Mouse (Mus musculus): ENCODE results near the gene Msi2. TPM values are rescaled to one million over a fixed set of nuclear protein-coding genes. Genes with fewer than 3 reads are reported as not detected.

Gene Msi2
- polyA plus RNA-seq (2016; fragmentation: Nextera tagmentation; extraction: Ambion mirVana), result 27.3 and 29.9 TPM in 2 replicates

DNA sequence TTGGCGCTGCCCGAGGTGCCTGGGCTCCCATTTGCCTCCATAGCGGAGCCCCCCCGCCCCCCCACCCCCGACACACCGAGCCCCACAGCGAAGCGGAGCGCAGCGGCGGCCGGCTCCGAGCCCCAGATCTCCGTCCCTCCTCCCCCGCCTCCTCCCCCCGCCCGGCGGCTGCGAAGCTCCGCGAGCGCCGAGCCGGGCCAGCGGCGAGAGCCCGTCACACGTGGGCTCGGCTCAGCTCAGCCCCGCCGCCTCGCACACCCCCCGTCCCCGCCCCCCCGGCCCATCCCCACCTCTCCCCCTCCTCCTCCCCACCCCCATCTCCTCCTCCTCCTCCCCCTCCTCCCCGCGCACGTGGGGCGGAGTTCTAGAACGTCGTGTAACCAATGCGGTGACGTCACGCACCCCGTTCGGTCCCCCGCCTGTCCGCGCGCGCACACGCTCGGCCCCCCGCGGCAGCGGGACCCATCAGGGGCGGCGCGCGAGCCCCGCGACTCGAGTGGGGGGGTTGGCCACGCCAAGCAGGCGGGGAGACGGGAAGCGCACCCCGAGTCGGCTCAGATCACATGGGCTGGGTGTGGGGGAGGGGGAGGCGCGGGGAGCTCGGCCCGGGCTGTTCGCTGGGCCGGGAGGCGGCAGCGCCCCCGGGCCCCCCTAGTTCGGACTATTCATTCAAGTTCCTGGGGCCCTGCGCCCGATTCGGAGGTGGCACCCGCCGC lies at the start of gene Msi2:
TSS of gene Msi2 (minus strand) at position 464 of the 716 bp plus-strand sequence.
- H3K36me3 ChIP-seq, result peaks cover 26% of the 10 kb centered on the region
- WGBS, result 2% methylated on average over 64 of the region's 84 CpGs
- peaks cover 68% of the 10 kb centered on the region for H3K4me1 ChIP-seq (replicated peaks)
- H3K4me3 ChIP-seq, result peak within 1 kb of the TSS; percentile 97
- peak within 1 kb of the TSS; percentile 100 for H3K27ac ChIP-seq
- H3K9me3 ChIP-seq, result no peaks in the 10 kb centered on the region
- no peaks in the 10 kb centered on the region; the same call in 1 of the 2 replicates for H3K27me3 ChIP-seq (ENCODE audit: insufficient read depth, poor library complexity, severe bottlenecking)
- peak; percentile 93 for DNase-seq (ENCODE audit: low spot score)

DNA sequence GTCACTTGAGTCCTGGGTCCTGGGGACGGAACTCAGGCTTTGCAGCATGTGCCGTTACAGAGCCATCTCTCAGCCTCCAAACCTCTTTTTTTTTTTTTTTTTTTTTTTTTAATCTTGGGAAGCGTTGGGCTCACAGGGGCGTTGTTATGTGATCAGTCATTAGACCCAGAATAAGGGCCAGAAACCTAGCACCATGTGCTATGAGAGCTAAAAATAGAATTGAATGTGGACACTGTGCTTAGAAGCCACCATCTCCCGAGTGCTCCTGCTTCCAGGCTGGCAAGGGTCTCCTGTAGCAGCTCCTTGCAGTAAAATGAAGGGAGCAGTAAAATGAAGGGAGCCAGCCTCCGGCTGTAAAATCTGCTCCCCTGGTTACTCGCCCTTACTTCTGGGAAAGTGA lies 47.3 kb upstream of the Msi2 start:
- Histone ChIP-seq H3K4me1 (replicated peaks) (peaks cover 21% of the 10 kb centered on the region), H3K27me3 (ENCODE audit: insufficient read depth, poor library complexity, severe bottlenecking) (no peaks in the 10 kb centered on the region), H3K27ac (peak overlapping the region; percentile 59), H3K4me3 (no peak overlapping the region), H3K36me3 (no peaks in the 10 kb centered on the region), H3K9me3 (no peaks in the 10 kb centered on the region)
- no peak for DNase-seq (ENCODE audit: low spot score)
- 71% methylated on average over 7 of the region's 7 CpGs for WGBS

DNA sequence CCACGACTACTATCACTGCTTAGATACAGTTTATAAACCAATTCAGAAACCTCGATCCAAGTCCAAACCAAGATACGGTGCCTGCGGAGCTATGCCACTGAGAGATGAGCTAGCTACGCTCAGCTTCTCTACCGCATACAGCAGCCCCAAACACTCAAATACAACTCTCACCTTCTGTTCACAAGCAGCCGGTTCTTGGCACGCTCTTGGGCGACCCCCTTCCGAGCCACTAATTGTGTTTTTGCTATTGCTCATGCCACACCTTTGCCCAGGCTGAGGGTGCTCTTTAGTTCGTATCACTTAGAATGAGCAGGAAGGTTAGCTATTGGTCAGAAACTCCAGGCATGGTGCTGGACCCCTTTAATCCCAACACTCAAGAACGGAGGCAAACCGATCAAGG lies 45.1 kb upstream of the Msi2 start:
- Histone ChIP-seq H3K9me3 (no peaks in the 10 kb centered on the region), H3K36me3 (no peaks in the 10 kb centered on the region), H3K4me3 (no peak overlapping the region), H3K27ac (0 out of 2 replicates have a peak overlapping the region, but pooled peaks have one; percentile 10), H3K4me1 (replicated peaks) (peaks cover 27% of the 10 kb centered on the region), H3K27me3 (ENCODE audit: insufficient read depth, poor library complexity, severe bottlenecking) (no peaks in the 10 kb centered on the region)
- no peak for DNase-seq (ENCODE audit: low spot score)
- WGBS, result 92% methylated on average over 13 of the region's 13 CpGs

DNA sequence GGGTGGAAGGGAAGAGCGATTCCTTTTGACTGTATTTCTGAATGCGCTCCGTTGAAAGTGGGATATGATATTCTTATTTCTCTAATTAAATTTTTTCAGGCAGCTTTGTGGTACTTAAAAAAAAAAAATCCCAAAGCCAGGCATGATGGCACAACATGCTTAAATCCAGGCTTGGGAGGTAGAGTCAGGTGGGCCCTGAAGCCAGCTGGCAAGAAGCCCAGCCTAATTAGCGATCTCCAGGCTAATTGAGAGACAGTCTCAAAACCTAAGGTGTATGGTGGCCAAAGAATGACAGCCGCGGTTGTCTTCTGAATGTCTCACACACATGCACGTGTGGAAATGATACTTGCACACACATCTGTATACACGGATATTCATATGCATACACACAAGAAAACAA lies 41.2 kb upstream of the Msi2 start:
- H3K4me3 ChIP-seq, result no peak overlapping the region
- peaks cover 16% of the 10 kb centered on the region for H3K4me1 ChIP-seq (replicated peaks)
- no peak for DNase-seq (ENCODE audit: low spot score)
- no peaks in the 10 kb centered on the region for H3K36me3 ChIP-seq
- no peaks in the 10 kb centered on the region; the same call in 1 of the 2 replicates for H3K9me3 ChIP-seq
- no peaks in the 10 kb centered on the region for H3K27me3 ChIP-seq (ENCODE audit: insufficient read depth, poor library complexity, severe bottlenecking)
- WGBS, result 94% methylated on average over 8 of the region's 8 CpGs
- H3K27ac ChIP-seq, result no peak overlapping the region

DNA sequence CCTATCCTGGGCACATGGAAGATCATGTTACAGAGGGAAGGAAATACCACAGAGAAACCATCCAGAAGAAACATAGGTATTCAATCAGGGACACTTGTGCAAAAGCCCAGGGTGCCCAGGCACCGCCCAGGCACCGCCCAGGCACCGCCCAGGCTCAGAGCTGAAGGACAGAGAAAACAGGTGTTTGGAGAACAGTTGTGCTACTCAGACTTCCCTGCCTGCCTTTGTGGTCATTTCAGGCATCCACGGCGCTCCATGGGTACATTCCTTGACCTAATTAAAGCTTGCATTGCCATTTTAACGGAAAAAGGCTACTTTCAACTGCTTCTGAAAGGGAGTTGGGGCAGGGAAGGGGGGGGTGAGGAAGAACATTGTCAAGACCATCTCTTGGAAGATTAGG lies 40.1 kb upstream of the Msi2 start:
- H3K9me3 ChIP-seq, result no peaks in the 10 kb centered on the region; the same call in 1 of the 2 replicates
- WGBS, result 49% methylated on average over 6 of the region's 6 CpGs
- H3K4me3 ChIP-seq, result no peak overlapping the region
- peaks cover 12% of the 10 kb centered on the region for H3K4me1 ChIP-seq (replicated peaks)
- no peaks in the 10 kb centered on the region for H3K36me3 ChIP-seq
- H3K27me3 ChIP-seq (ENCODE audit: insufficient read depth, poor library complexity, severe bottlenecking), result no peaks in the 10 kb centered on the region
- 0 out of 2 replicates have a peak overlapping the region, but pooled peaks have one; percentile 2 for H3K27ac ChIP-seq
- no peak for DNase-seq (ENCODE audit: low spot score)

DNA sequence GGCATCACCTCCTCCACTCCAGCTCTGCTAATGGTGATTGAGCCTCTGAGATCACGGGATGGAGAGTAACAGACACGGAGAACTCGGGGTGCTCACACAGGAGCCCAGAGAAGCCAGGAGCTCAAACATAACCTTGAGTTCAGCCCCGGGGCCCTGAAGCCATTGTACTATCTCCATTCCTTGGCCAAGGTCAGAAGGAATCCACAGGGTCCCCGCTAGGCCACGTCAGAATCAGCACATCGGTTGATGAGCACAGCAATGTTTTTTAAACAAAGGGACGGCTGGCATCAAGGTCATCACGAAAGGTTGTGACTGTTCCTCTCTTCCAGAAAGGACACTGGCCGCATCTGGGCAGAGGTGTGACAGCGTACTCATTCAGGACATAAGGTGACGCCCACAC lies 27.0 kb upstream of the Msi2 start:
- no peaks in the 10 kb centered on the region for H3K27me3 ChIP-seq (ENCODE audit: insufficient read depth, poor library complexity, severe bottlenecking)
- no peak for DNase-seq (ENCODE audit: low spot score)
- no peaks in the 10 kb centered on the region; the same call in 1 of the 2 replicates for H3K9me3 ChIP-seq
- H3K36me3 ChIP-seq, result no peaks in the 10 kb centered on the region
- no peak overlapping the region for H3K4me3 ChIP-seq
- no peaks in the 10 kb centered on the region; the same call in 1 of the 2 replicates for H3K4me1 ChIP-seq (replicated peaks)
- no peak overlapping the region for H3K27ac ChIP-seq
- WGBS, result 88% methylated on average over 12 of the region's 12 CpGs

DNA sequence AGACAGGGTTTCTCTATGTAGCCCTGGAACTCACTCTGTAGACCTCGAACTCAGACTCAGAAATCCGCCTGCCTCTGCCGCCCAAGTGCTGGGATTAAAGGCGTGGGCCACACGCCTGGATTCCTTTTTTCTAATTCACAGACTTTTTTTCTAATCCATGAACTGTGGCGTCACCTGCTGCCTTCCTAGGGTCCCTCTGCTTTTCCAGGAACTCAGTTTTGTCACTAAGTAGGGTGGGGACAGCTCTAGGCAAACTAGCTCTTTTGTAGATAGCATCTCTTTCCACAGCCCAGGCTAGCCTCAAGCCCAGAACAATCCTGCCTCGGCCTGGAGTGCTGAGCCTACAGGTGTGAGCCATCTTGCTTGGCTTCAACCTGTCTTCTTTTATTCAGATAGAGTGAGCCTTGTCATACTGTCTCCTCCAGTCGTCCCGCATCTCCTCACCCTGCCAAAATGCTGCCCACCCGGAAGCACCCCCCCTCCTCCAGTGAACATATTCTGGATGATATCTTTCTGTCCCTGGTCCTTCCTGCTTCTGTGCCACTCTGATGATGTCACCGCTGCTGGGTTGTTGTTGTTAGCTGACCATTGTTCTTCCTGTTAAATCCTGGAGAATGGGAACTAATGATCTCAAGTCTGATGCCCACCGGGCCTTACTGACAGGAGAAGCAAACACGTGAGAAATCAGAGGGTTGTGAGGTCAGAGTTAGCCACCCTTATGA lies 21.4 kb upstream of the Msi2 start:
- Histone ChIP-seq H3K9me3 (no peaks in the 10 kb centered on the region), H3K36me3 (no peaks in the 10 kb centered on the region), H3K4me3 (no peak overlapping the region), H3K27me3 (ENCODE audit: insufficient read depth, poor library complexity, severe bottlenecking) (no peaks in the 10 kb centered on the region), H3K4me1 (replicated peaks) (no peaks in the 10 kb centered on the region), H3K27ac (no peak overlapping the region)
- no peak for DNase-seq (ENCODE audit: low spot score)
- 92% methylated on average over 13 of the region's 13 CpGs for WGBS

DNA sequence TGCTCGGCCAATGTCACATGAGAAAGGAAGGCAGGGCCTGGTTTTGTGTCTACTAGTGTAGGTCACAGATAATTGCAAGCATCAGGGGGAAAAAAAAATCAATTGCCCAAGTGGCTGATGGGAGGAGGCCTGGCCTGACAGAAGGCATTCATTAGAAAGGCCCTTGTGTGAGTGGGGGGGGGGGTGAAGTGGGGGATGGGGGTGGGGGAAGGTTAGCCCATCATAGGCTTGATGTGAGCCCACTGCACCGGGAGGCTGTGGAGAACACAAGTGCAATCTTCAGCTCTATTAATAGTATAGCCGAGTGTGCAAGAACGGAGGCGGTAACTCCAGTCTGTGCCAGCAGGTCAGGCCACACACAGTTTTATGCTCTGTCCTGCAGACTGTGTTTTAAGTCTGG lies 11.1 kb upstream of the Msi2 start:
- Histone ChIP-seq H3K36me3 (no peaks in the 10 kb centered on the region), H3K4me1 (replicated peaks) (peaks cover 29% of the 10 kb centered on the region), H3K4me3 (no peak overlapping the region), H3K27ac (peak overlapping the region; percentile 78), H3K9me3 (no peaks in the 10 kb centered on the region), H3K27me3 (ENCODE audit: insufficient read depth, poor library complexity, severe bottlenecking) (no peaks in the 10 kb centered on the region)
- DNase-seq (ENCODE audit: low spot score), result no peak
- WGBS, result 58% methylated on average over 5 of the region's 5 CpGs

DNA sequence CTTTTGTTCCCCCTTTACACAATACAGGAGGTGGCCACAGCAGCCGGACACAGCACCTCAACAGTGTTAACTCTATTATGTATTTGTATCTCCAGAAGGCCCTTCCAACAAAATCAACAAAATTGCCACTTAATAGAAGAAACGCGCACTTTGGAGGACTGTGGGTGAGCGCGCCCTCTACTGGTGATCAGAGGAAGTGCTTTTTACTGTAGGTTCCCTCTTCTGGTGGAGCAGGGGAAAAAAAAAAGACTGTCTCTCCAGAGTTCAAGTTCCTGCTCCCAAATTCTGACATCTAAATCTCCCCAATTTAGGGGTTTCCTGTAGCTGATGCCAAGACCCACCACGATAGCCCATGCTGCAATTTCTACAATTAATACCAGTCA lies 10.2 kb upstream of the Msi2 start:
- no peaks in the 10 kb centered on the region for H3K36me3 ChIP-seq
- 3% methylated on average over 6 of the region's 6 CpGs for WGBS
- peaks cover 29% of the 10 kb centered on the region for H3K4me1 ChIP-seq (replicated peaks)
- DNase-seq (ENCODE audit: low spot score), result peak; percentile 81
- H3K27me3 ChIP-seq (ENCODE audit: insufficient read depth, poor library complexity, severe bottlenecking), result no peaks in the 10 kb centered on the region
- no peaks in the 10 kb centered on the region for H3K9me3 ChIP-seq
- peak overlapping the region; percentile 78 for H3K27ac ChIP-seq
- no peak overlapping the region for H3K4me3 ChIP-seq

DNA sequence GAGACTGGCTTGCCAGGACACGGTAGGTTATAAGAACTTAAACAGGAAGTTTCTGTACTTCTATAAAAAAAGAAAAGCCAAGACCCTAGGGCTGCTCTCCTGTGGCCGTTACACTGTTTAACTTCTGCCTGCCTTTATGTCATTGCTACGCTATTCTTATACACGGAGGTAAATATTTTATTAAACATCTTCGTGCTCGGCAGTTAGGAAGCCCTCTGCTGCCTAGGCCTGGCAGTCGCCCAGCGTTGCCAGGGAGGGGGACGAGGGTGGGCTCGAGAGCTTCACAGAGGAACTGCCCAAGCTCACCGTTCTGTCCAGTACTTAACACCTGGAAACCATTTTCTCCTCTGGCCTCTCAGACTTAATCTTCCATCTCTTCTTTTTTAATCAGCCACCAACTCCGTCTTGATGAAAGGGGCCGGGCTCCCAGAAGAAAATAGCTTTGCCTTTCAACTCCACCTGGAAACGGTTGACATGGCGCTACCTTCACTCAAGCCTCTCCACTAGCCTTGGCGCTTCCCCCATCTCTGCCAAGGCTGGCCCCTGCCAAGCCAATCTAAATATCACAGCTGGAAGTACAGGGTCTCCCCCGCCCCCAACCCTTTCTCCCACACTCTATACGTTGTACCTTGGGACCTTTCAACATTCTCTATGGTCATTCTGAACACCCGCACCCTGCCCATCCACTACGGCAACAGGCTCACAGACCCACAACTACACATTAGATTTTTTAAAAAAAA lies 9.6 kb upstream of the Msi2 start:
- Histone ChIP-seq H3K27ac (peak overlapping the region; percentile 64), H3K4me3 (no peak overlapping the region), H3K27me3 (ENCODE audit: insufficient read depth, poor library complexity, severe bottlenecking) (no peaks in the 10 kb centered on the region), H3K36me3 (no peaks in the 10 kb centered on the region), H3K9me3 (no peaks in the 10 kb centered on the region), H3K4me1 (replicated peaks) (peaks cover 29% of the 10 kb centered on the region)
- WGBS, result 67% methylated on average over 20 of the region's 20 CpGs
- DNase-seq (ENCODE audit: low spot score), result no peak

DNA sequence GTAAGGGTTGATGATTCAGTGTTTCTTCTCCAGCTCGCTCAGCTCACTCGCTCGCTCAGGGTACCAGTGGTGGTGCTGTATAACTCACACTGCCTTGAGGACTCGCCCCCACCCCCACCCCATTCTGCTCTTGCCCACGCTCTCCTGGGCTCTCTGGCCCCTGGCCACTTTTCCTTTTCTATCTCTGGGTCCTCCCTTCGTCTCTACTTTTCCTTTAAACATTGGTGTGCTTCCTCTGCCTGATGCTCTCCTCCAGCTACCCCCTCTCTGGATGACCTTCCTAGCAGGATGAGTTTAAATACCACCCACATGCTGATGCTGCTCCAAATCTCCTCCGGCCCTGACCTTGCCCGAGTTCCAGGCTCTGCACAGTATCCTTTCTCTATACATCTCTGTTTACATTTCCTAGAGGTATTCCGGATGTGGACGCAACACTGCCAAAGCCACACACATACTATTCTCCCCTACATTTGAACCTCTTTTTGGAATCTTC lies 2.9 kb upstream of the Msi2 start:
- DNase-seq (ENCODE audit: low spot score), result no peak
- Histone ChIP-seq H3K4me3 (no peak overlapping the region), H3K4me1 (replicated peaks) (peaks cover 38% of the 10 kb centered on the region), H3K27me3 (ENCODE audit: insufficient read depth, poor library complexity, severe bottlenecking) (no peaks in the 10 kb centered on the region; the same call in 1 of the 2 replicates), H3K36me3 (peaks cover 3% of the 10 kb centered on the region; the same call in 1 of the 2 replicates), H3K9me3 (no peaks in the 10 kb centered on the region), H3K27ac (peak overlapping the region; percentile 100; the same call in 1 of the 2 replicates)
- WGBS, result 69% methylated on average over 10 of the region's 10 CpGs

DNA sequence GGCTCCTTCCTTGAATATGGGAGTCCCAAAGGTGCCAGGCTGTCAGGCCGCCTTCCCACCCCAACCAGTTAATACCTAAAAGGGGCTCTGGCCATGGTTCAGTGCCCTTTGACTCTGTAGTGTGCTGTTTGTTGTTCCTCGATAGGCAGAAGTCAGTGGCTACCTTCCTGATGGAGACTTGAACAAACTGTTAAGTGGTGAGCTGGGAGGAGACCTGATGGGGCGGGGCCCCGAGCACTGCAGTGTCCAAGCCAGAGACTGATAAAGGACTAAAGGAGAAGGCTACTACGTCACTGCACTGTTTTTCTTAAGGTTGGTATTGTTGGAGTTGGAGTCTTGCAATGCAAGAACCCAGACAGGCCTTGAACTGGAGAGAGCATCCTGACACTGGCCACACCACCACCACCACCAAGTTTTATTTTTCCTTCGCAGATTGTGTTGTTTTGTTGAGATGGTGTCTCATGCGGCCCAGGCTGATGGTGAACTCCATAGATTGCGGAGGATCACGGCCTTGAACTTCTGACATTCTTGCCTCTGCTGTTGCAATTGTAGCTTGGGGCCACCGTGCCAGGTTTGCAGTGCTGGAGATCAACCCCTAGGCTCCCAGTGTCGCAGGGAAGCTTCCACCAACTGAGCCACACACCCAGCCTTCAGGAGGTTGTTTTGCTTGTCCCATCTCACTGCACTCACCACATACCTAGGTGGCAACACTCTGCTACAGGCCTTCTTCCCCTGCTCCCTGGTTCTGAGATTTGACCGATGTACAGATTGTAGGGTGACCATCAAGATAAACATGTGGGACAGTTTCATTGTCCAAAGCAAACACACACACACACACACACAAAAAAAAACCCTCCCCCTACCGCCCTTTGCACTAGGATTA lies 2.2 kb upstream of the Msi2 start:
- Histone ChIP-seq H3K27ac (peak overlapping the region; percentile 100), H3K36me3 (peaks cover 3% of the 10 kb centered on the region; the same call in 1 of the 2 replicates), H3K27me3 (ENCODE audit: insufficient read depth, poor library complexity, severe bottlenecking) (no peaks in the 10 kb centered on the region; the same call in 1 of the 2 replicates), H3K4me3 (peak overlapping the region; percentile 20; the same call in 1 of the 2 replicates), H3K9me3 (no peaks in the 10 kb centered on the region), H3K4me1 (replicated peaks) (peaks cover 45% of the 10 kb centered on the region)
- 64% methylated on average over 13 of the region's 13 CpGs for WGBS
- DNase-seq (ENCODE audit: low spot score), result no peak
